Mouse (Mus musculus) hindbrain, postnatal 0 days (tissue): Measurements from ENCODE around the gene Pla2g1b. TPM values are rescaled to one million over a fixed set of nuclear protein-coding genes. Genes with fewer than 3 reads are reported as not detected.
"Not testable (repeated sequence)": the region's sequence is repeated elsewhere in the genome, so short reads cannot be mapped to it uniquely, and the experiment has no call there.

ENCODE experiments used
- ATAC-seq: fragments of 200-750 bp; cut with Nextera tagmentation; 2 replicates; pipeline ENCODE4 v1.8.0; 2017; ENCODE audit warnings: mild to moderate bottlenecking, moderate TSS enrichment, moderate library complexity
- DNase-seq: peaks from one replicate; pipeline ENCODE4 v3.0.0-alpha.2; 2015; ENCODE audit warnings: low spot score
- H3K27ac ChIP-seq: fragments of 300-500 bp; sonication (generic); 2 replicates; pipeline ENCODE4 v1.5.1; 2014; ENCODE audit warnings: mild to moderate bottlenecking
- H3K27me3 ChIP-seq: fragments of 300-500 bp; sonication (generic); 2 replicates; pipeline ENCODE4 v1.6.1; 2014; ENCODE audit warnings: low read length, mixed read lengths; ENCODE audit not compliant: insufficient read depth
- H3K36me3 ChIP-seq: fragments of 300-500 bp; sonication (generic); 2 replicates; pipeline ENCODE4 v1.6.1; 2014; ENCODE audit warnings: low read length, mixed read lengths; ENCODE audit not compliant: insufficient read depth
- H3K4me1 ChIP-seq: fragments of 300-500 bp; sonication (generic); 2 replicates; pipeline ENCODE4 v1.6.1; 2014; ENCODE audit warnings: antibody characterized with exemption, low read length, mixed read lengths; ENCODE audit not compliant: insufficient read depth
- H3K4me2 ChIP-seq: fragments of 300-500 bp; sonication (generic); 2 replicates; pipeline ENCODE4 v1.6.1; 2014; ENCODE audit warnings: low read depth, mild to moderate bottlenecking, low read length, moderate library complexity, mixed read lengths
- H3K4me3 ChIP-seq: fragments of 300-500 bp; sonication (generic); 2 replicates; pipeline ENCODE4 v1.5.1; 2014; ENCODE audit warnings: low read length
- H3K9ac ChIP-seq: fragments of 300-500 bp; sonication (generic); replicated peaks from 2 replicates; pipeline ENCODE4 v1.6.1; 2014; ENCODE audit warnings: mild to moderate bottlenecking, low read length, moderate library complexity, mixed read lengths
- H3K9me3 ChIP-seq: fragments of 300-500 bp; sonication (generic); 2 replicates; pipeline ENCODE4 v1.6.1; 2016; ENCODE audit warnings: low read length, mixed read lengths
- CTCF ChIP-seq: IDR thresholded peaks from 2 replicates; pipeline ENCODE4 v1.5.1; 2016; ENCODE audit warnings: antibody characterized with exemption, control low read depth, low read depth
- whole genome bisulfite sequencing: fragments of 180-500 bp; shearing (Covaris S2); extraction: QIAGEN DNeasy Blood & Tissue Kit; methylation state at CpG from one replicate; pipeline ENCODE4 v1.1.7; 2014; 5-methylcytosine and 5-hydroxymethylcytosine counted together
- polyA plus RNA-seq: library from polyadenylated mRNA; unstranded; fragments of >200 nt; fragmentation: Nextera tagmentation; extraction: Ambion mirVana; gene quantifications from 2 replicates; pipeline ENCODE4 v1.2.1, GENCODE M21; 2015
- total RNA-seq: library from RNA; depleted of rRNA; stranded (reverse); fragments of >200 nt; gene quantifications from 2 replicates; pipeline ENCODE4 v1.2.3, GENCODE M21; 2014

Pla2g1b gene
- total and polyA plus RNA-seq, 2 experiments from 2014 or later = not detected

DNA sequence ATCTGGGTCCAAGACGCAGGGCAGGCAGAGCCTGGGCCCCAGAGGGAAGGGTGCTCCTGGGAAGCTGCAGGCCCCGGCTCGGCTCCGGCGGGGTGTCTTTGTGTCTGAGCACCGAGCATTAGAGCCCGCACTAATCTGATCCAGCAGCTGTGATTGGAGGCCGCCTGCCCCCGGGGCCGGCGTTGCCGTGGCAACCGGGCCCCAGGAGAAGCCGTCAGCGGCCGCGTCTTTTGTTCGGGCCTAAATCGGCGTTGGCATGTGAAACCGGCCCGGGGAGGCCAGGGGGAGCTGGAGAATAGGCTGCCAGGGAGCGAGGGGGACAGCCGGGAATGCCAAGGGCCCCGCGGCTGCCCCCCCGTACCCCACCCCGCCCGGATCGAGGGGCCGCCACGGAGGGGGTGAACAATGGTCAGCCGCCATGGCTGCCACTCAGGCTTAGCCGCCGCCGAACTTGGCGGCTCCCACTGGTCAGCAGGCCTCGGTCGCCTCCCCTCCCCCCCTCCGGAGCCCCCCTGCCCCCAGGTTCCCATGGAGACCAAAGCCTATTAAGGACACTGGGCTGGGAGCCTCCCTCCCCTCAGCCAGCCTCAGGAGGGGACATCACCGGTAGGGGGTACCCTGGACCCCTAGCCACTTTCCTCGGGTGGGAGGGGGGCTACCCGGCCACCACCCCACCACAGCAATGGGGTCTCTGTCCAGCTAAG is 29.5 kb upstream of the Pla2g1b start:
- WGBS = 0% methylated on average over 30 of the region's 43 CpGs
- Histone ChIP-seq H3K27me3 (no peaks in the 10 kb centered on the region), H3K4me1 (peaks cover 61% of the 10 kb centered on the region), H3K36me3 (no peaks in the 10 kb centered on the region), H3K9ac (peak overlapping the region; percentile 61), H3K27ac (peak overlapping the region; percentile 98), H3K9me3 (no peaks in the 10 kb centered on the region), H3K4me2 (peak overlapping the region; percentile 59), H3K4me3 (peak overlapping the region; percentile 26)
- peak; percentile 93 for ATAC-seq
- DNase-seq = peak; percentile 97
- TF ChIP-seq CTCF = peak; percentile 27

DNA sequence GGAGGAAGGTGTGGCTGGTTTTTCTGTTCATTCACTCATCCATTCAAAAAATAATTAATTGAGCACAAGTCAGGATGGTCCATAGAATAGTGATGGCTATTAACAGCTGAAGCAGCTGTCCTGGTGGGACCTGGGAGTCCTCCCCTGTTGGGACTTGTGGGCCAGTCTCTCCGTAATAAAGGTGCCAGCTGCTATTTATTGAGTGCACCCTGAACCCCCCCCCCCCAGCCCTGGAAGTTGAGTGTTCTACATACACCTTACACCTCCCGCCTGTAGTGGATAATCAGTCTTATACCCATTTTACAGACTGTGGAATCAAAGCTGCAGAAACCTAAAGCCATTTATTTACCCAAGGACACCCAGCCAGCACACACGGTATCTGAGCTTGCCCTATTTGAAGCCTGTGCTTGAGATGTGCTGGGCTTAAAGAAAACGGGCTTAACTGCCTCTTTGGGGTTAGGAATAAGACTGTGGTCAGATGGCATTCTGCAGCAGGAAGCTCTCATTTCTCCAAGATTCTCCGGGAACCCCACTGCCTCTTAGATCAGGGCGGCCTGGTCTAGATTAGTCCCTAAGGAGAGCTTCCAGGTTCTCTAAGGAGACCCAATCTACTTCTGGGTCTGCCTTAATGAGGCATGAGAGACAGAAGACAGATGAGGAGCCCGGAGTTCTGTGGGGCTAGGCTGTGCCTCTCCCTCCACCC is 28.7 kb upstream of the Pla2g1b start:
- no peak overlapping the region for H3K9ac ChIP-seq
- no peaks in the 10 kb centered on the region for H3K36me3 ChIP-seq
- peak overlapping the region; percentile 98 for H3K27ac ChIP-seq
- H3K4me2 ChIP-seq = peak overlapping the region; percentile 59
- WGBS = 31% methylated on average over 7 of the region's 7 CpGs
- no peak overlapping the region for H3K4me3 ChIP-seq
- peaks cover 53% of the 10 kb centered on the region for H3K4me1 ChIP-seq
- DNase-seq (no peak), ATAC-seq (no peak)
- no peaks in the 10 kb centered on the region for H3K9me3 ChIP-seq
- no peak for TF ChIP-seq CTCF
- no peaks in the 10 kb centered on the region for H3K27me3 ChIP-seq

DNA sequence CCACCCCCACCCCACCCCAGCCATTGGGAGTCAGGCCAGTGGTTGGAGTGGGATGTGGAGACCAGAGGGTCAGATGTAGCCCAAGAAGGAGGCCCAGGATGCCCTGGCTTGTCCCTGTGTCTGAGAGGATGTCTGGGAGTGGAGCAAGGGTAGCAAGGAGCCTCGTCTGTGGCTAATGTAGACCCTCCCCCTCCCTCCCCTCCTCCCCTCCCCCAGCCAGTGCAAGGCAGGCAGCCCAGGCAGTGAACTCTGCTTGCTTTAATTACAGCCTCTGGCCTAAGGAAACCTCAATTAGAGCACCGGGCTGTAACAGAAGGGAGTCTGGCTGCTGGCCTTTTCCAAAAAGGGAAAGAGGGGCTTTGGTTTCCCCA is 28.1 kb upstream of the Pla2g1b start:
- TF ChIP-seq CTCF = no peak
- peak; percentile 30 for DNase-seq
- WGBS = 11% methylated on average over 2 of the region's 2 CpGs
- 0 out of 2 replicates have a peak overlapping the region, but pooled peaks have one; percentile 4 for H3K4me2 ChIP-seq
- H3K27me3 ChIP-seq = no peaks in the 10 kb centered on the region
- H3K9ac ChIP-seq = no peak overlapping the region
- no peak overlapping the region for H3K4me3 ChIP-seq
- H3K9me3 ChIP-seq = no peaks in the 10 kb centered on the region
- peaks cover 48% of the 10 kb centered on the region for H3K4me1 ChIP-seq
- ATAC-seq = no peak
- no peaks in the 10 kb centered on the region for H3K36me3 ChIP-seq
- H3K27ac ChIP-seq = peak overlapping the region; percentile 98

DNA sequence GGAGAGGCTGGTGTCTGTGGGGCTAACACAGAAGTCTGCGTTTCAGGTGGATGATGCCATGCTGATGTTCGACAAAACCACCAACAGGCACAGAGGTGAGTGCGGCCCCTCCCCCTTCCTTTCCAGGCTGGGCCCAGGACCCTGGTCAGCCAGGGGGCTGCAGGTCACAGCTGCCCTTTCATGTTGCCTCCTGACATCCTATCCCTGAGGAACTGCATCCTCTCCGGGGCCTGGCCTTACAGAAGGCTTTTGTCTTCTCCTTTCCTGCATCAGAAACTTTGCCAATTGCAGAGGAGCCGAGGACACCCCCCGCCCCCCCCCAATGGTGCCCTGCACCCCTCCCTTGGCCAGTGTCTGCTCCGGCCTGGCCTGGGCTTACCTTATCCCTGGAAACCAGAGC is 27.4 kb upstream of the Pla2g1b start:
- DNase-seq (peak; percentile 12), ATAC-seq (no peak)
- H3K9me3 ChIP-seq = no peaks in the 10 kb centered on the region
- no peak for TF ChIP-seq CTCF
- no peak overlapping the region for H3K9ac ChIP-seq
- H3K4me2 ChIP-seq = no peak overlapping the region
- 0 out of 2 replicates have a peak overlapping the region, but pooled peaks have one; percentile 98 for H3K27ac ChIP-seq
- peaks cover 44% of the 10 kb centered on the region for H3K4me1 ChIP-seq
- no peaks in the 10 kb centered on the region for H3K27me3 ChIP-seq
- H3K4me3 ChIP-seq = no peak overlapping the region
- no peaks in the 10 kb centered on the region for H3K36me3 ChIP-seq
- 21% methylated on average over 6 of the region's 7 CpGs for WGBS

DNA sequence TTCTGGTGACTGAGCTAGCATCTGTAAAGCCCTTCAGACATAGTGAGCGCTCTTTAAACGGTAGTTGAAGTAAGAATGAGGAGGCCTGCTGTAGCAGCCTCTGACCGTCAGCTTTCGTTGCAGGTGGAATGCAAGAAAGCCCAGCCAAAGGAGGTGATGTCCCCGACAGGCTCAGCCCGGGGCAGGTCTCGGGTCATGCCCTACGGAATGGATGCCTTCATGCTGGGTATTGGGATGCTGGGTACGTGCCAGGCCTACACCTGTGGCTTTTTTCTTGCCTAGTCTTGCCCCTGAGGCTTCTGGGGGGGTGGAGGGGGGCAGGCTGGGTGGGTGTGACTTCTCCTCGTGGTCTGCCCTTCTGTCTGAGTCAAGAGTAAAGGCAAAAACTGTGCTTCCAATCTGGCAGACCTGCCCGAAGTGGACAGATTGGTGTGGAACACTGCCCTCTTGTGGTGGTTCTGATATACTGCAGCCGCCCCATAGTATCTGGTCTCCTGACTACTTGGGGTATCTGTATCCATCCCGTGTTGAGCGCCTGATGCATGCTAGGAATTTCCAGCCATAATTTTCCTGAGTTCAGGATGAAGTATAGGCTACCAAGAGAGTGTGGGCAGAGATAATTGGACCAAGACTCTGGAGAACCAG is 24.7 kb upstream of the Pla2g1b start:
- peaks cover 21% of the 10 kb centered on the region for H3K4me1 ChIP-seq
- no peak overlapping the region for H3K9ac ChIP-seq
- peak; percentile 91 for TF ChIP-seq CTCF
- no peak overlapping the region for H3K4me2 ChIP-seq
- peak; percentile 32 for ATAC-seq
- DNase-seq = peak; percentile 92
- 22% methylated on average over 14 of the region's 14 CpGs for WGBS
- no peak overlapping the region for H3K4me3 ChIP-seq
- no peak overlapping the region for H3K27ac ChIP-seq
- peaks cover 22% of the 10 kb centered on the region for H3K36me3 ChIP-seq
- H3K27me3 ChIP-seq = no peaks in the 10 kb centered on the region
- H3K9me3 ChIP-seq = no peaks in the 10 kb centered on the region

DNA sequence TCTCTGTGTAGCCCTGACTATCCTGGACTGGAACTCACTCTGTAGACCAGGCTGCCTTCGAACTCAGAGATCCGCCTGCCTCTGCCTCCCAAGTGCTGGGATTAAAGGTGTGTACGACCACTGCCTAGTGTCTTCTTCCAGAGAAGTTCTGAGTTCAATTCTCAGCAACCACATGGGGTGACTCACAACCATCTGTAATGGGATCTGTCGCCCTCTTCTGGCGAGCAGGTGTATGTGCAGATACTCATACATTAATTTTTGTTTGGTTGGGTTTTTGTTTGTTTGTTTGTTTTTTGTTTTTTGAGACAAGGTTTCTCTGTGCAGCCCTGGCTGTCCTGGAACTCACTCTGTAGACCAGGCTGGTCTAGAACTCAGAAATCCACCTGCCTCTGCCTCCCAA is 23.4 kb upstream of the Pla2g1b start:
- 73% methylated on average over 5 of the region's 5 CpGs for WGBS
- ATAC-seq, H3K4me3 ChIP-seq, H3K27ac ChIP-seq, H3K9ac ChIP-seq, H3K27me3 ChIP-seq, H3K4me2 ChIP-seq, H3K9me3 ChIP-seq: not testable (repeated sequence)
- peaks cover 27% of the 10 kb centered on the region for H3K36me3 ChIP-seq
- DNase-seq = peak; percentile 15
- TF ChIP-seq CTCF = peak; percentile 74
- H3K4me1 ChIP-seq = peaks cover 10% of the 10 kb centered on the region
